Mouse (Mus musculus) megakaryocyte, embryonic 14.5 days (primary cell): ENCODE results near the gene Csnk1g2.

Experiments used
- FLI1 ChIP-seq: IDR thresholded peaks from 2 replicates; pipeline ENCODE4 v1.6.1; 2012; ENCODE audit warnings: low read length, inconsistent platforms, mixed read lengths
- GATA1 ChIP-seq: IDR thresholded peaks from 3 replicates; pipeline ENCODE4 v1.6.1; 2012; ENCODE audit warnings: mixed read lengths, low read length, inconsistent platforms, borderline replicate concordance

- TF ChIP-seq GATA1 = no peak
- no peak for TF ChIP-seq FLI1
These were observed 36.6 kb downstream of the Csnk1g2 start for GRCm38 (mm10) chr10:80659213-80659612.
